Mouse (Mus musculus) megakaryocyte, adult 5-6 weeks (primary cell): ENCODE data around the gene Gm5938. TPM values are rescaled to one million over a fixed set of nuclear protein-coding genes. Genes with fewer than 3 reads are reported as not detected.

Experiments
- ATAC-seq: 2 replicates; pipeline ENCODE4 v1.8.0; 2016; ENCODE audit warnings: mild to moderate bottlenecking, inconsistent platforms; ENCODE audit not compliant: poor library complexity, severe bottlenecking
- total RNA-seq, 2 experiments: library from RNA; stranded (forward) in 1 of 2; stranded (reverse) in 1 of 2; fragments of 153-499, 151-499 nt in 1 of 2; fragments of 221-1000, 200-1000 nt in 1 of 2; gene quantifications; 2 replicates each; pipeline versions ENCODE4 v1.2.3 to v1.2.4; 2015 to 2017

Gm5938 gene
- not detected in 2 replicates for total RNA-seq (2015)
- total RNA-seq (2017) = not detected in 2 replicates

DNA sequence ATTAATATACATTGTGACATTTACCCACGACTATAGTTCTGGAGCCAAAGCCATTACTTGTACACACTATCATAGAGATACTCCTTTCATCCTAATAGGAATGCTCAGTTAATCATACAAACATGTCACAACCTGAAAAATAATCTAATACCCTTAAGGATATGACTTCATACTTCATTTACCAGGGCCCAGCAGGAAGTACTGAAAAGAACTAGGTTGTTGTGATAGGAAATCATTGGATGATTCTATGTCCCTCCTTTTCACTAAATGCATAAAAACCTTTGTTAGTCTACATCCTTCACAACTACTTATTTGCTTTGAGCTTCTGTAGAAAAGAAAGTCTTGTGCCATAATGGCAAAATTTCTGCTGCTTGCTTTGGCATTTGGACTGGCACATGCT lies at the start of gene Gm5938:
Gene Gm5938, plus strand, starts transcription at position 301 of the 400 bp plus-strand sequence.
- no peak for ATAC-seq

DNA sequence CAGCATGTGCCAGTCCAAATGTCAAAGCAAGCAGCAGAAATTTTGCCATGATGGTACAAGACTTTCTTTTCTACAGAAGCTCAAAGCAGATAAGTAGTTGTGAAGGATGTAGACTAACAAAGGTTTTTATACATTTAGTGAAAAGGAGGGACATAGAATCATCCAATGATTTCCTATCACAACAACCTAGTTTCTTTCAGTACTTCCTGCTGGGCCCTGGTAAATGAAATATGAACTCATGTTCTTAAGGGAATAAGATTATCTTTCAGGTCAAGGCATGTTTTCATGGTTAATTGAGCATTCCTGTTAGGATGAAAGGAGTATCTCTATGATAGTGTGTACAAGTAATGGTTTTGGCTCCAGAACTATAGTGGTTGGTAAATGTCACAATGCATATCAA lies 34.0 kb upstream of the Gm5938 start, which contains the start of gene Obp1a:
Gene Obp1a, minus strand, starts transcription at position 101 of the 400 bp plus-strand sequence.
- ATAC-seq = no peak

Other genes with a start within 250 kb of the Gm5938 start
- not detected in 2 replicates for gene 5430402E10Rik, start 200.4 kb upstream of the Gm5938 start, total RNA-seq (2015)
- gene 5430402E10Rik, start 200.4 kb upstream of the Gm5938 start, total RNA-seq (2017) = not detected in 2 replicates
- gene Obp1a, start 34.1 kb upstream of the Gm5938 start, total RNA-seq (2015) = not detected in 2 replicates
- gene Obp1a, start 34.1 kb upstream of the Gm5938 start, total RNA-seq (2017) = not detected in 2 replicates
- not detected in 2 replicates for gene Obp1b, start 61.3 kb downstream of the Gm5938 start, total RNA-seq (2015)
- gene Obp1b, start 61.3 kb downstream of the Gm5938 start, total RNA-seq (2017) = not detected in 2 replicates
- gene Gm14743, start 120.5 kb downstream of the Gm5938 start, total RNA-seq (2015) = not detected in 2 replicates
- not detected in 2 replicates for gene Gm14743, start 120.5 kb downstream of the Gm5938 start, total RNA-seq (2017)
- not detected in 2 replicates for gene 4930480E11Rik, start 244.2 kb downstream of the Gm5938 start, total RNA-seq (2015)
- not detected in 2 replicates for gene 4930480E11Rik, start 244.2 kb downstream of the Gm5938 start, total RNA-seq (2017)